Mouse (Mus musculus): ENCODE data around the gene Mcoln3. TPM values are rescaled to one million over a fixed set of nuclear protein-coding genes. Genes with fewer than 3 reads are reported as not detected.

Mcoln3 gene
- polyA plus RNA-seq, 1 experiment from 2014 or later, result 88.0 TPM

- H3K36me3 ChIP-seq (ENCODE audit: inconsistent target), result peaks cover 78% of the 10 kb centered on the region
- peaks cover 3% of the 10 kb centered on the region; the same call in 1 of the 2 replicates for H3K79me2 ChIP-seq (ENCODE audit: inconsistent target)
- 98% methylated on average over 5 of the region's 5 CpGs for WGBS (ENCODE audit: missing documents)
These were observed 55.8 kb downstream of the Mcoln3 start for GRCm38 (mm10) chr3:146173030-146173429.

GRCm38 (mm10) chr3:146174215-146174614, 57.0 kb downstream of the Mcoln3 start:
- peaks cover 76% of the 10 kb centered on the region for H3K36me3 ChIP-seq (ENCODE audit: inconsistent target)
- H3K4me3 ChIP-seq (ENCODE audit: inconsistent target), result no peak overlapping the region
- 81% methylated on average over 9 of the region's 9 CpGs for WGBS (ENCODE audit: missing documents)
- H3K79me2 ChIP-seq (ENCODE audit: inconsistent target), result no peaks in the 10 kb centered on the region
- no peak overlapping the region for H3K27ac ChIP-seq

More at GRCm38 (mm10) chr3:146173030-146173429, 55.8 kb downstream of the Mcoln3 start:
- no peak overlapping the region for H3K27ac ChIP-seq
- H3K4me3 ChIP-seq (ENCODE audit: inconsistent target), result no peak overlapping the region

GRCm38 (mm10) chr3:146177295-146177694, 60.0 kb downstream of the Mcoln3 start:
- H3K27ac ChIP-seq, result no peak overlapping the region
- H3K36me3 ChIP-seq (ENCODE audit: inconsistent target), result peaks cover 84% of the 10 kb centered on the region
- WGBS (ENCODE audit: missing documents), result 60% methylated on average over 7 of the region's 7 CpGs
- H3K79me2 ChIP-seq (ENCODE audit: inconsistent target), result no peaks in the 10 kb centered on the region
- H3K4me3 ChIP-seq (ENCODE audit: inconsistent target), result no peak overlapping the region

GRCm38 (mm10) chr3:146177748-146178582, 60.7 kb downstream of the Mcoln3 start:
- WGBS (ENCODE audit: missing documents), result 24% methylated on average over 16 of the region's 16 CpGs
- no peak overlapping the region for H3K4me3 ChIP-seq (ENCODE audit: inconsistent target)
- peaks cover 84% of the 10 kb centered on the region for H3K36me3 ChIP-seq (ENCODE audit: inconsistent target)

GRCm38 (mm10) chr3:146180341-146180740, 63.1 kb downstream of the Mcoln3 start:
- Histone ChIP-seq H3K4me3 (ENCODE audit: inconsistent target) (no peak overlapping the region), H3K27ac (no peak overlapping the region), H3K79me2 (ENCODE audit: inconsistent target) (no peaks in the 10 kb centered on the region), H3K36me3 (ENCODE audit: inconsistent target) (peaks cover 84% of the 10 kb centered on the region)
- 73% methylated on average over 2 of the region's 2 CpGs for WGBS (ENCODE audit: missing documents)

More at GRCm38 (mm10) chr3:146177748-146178582, 60.7 kb downstream of the Mcoln3 start:
- no peak overlapping the region for H3K27ac ChIP-seq
- H3K79me2 ChIP-seq (ENCODE audit: inconsistent target), result no peaks in the 10 kb centered on the region

- no peak overlapping the region for H3K27ac ChIP-seq
- WGBS (ENCODE audit: missing documents), result 60% methylated on average over 3 of the region's 3 CpGs
- H3K79me2 ChIP-seq (ENCODE audit: inconsistent target), result no peaks in the 10 kb centered on the region
- no peak overlapping the region for H3K4me3 ChIP-seq (ENCODE audit: inconsistent target)
- H3K36me3 ChIP-seq (ENCODE audit: inconsistent target), result peaks cover 84% of the 10 kb centered on the region
These were observed 63.7 kb downstream of the Mcoln3 start for GRCm38 (mm10) chr3:146180986-146181385.

- WGBS (ENCODE audit: missing documents), result 59% methylated on average over 13 of the region's 13 CpGs
- Histone ChIP-seq H3K79me2 (ENCODE audit: inconsistent target) (no peaks in the 10 kb centered on the region), H3K36me3 (ENCODE audit: inconsistent target) (peaks cover 89% of the 10 kb centered on the region), H3K4me3 (ENCODE audit: inconsistent target) (no peak overlapping the region), H3K27ac (no peak overlapping the region)
These were observed 67.9 kb downstream of the Mcoln3 start for GRCm38 (mm10) chr3:146184992-146185657.

- Histone ChIP-seq H3K4me3 (ENCODE audit: inconsistent target) (no peak overlapping the region), H3K36me3 (ENCODE audit: inconsistent target) (peaks cover 84% of the 10 kb centered on the region), H3K79me2 (ENCODE audit: inconsistent target) (no peaks in the 10 kb centered on the region), H3K27ac (no peak overlapping the region)
- WGBS (ENCODE audit: missing documents), result 91% methylated on average over 10 of the region's 10 CpGs
These were observed 68.8 kb downstream of the Mcoln3 start for GRCm38 (mm10) chr3:146186033-146186432.

- Histone ChIP-seq H3K27ac (no peak overlapping the region), H3K4me3 (ENCODE audit: inconsistent target) (no peak overlapping the region), H3K36me3 (ENCODE audit: inconsistent target) (peaks cover 82% of the 10 kb centered on the region), H3K79me2 (ENCODE audit: inconsistent target) (no peaks in the 10 kb centered on the region)
- 90% methylated on average over 10 of the region's 10 CpGs for WGBS (ENCODE audit: missing documents)
These were observed 72.7 kb downstream of the Mcoln3 start for GRCm38 (mm10) chr3:146189933-146190332.

Other genes with a start within 250 kb of the Mcoln3 start
- gene Bcl10, start 194.6 kb upstream of the Mcoln3 start, polyA plus RNA-seq (2018), result 33.7 to 72.6 TPM (median 47.5 TPM) in 3 replicates
- gene 2410004B18Rik, start 179.4 kb upstream of the Mcoln3 start, polyA plus RNA-seq (2018), result 19.9 to 24.6 TPM (median 21.5 TPM) in 3 replicates
- 0.04 to 0.16 TPM in 2 of 3 replicates, not detected in the other for gene Syde2, start 129.6 kb upstream of the Mcoln3 start, polyA plus RNA-seq (2018)
- gene Wdr63, start 9.3 kb upstream of the Mcoln3 start, polyA plus RNA-seq (2018), result 0.07 to 0.27 TPM (median 0.10 TPM) in 3 replicates
- 49.3 to 81.1 TPM (median 53.6 TPM) in 3 replicates for gene Mcoln2, start 32.4 kb downstream of the Mcoln3 start, polyA plus RNA-seq (2018)
- gene Lpar3, start 103.5 kb downstream of the Mcoln3 start, polyA plus RNA-seq (2018), result not detected in 3 replicates

Measured in macrophage (primary cell).